ENCODE assay signal across 13 mouse cellular contexts in genomic region chr11:54961921-54962320, GRCm38 (mm10). TPM values are rescaled to one million over a fixed set of nuclear protein-coding genes. Genes with fewer than 3 reads are reported as not detected.
A peak's percentile ranks its signal among the peaks of the same experiment; 100 is the strongest.
DNase-seq lines count a peak whose midpoint lies in the region; ATAC-seq and TF ChIP-seq lines count a peak whose summit lies in the region.
"Had no signal": no experiment of that assay in that cellular context is flagged by ENCODE, and none has a peak within 500 bp of the region (broad histone marks: within the 10 kb centered on the region; RNA-seq: fewer than 3 reads in every experiment).

No protein-coding gene starts in this region.

- H3K4me1 ChIP-seq in limb, embryonic 15.5 days, result peaks cover 14% of the 10 kb centered on the region
- H3K4me1 ChIP-seq in limb, embryonic 10.5 days, result peaks cover 12% of the 10 kb centered on the region
- H3K4me1 ChIP-seq in forebrain, embryonic 16.5 days (replicated peaks; ENCODE audit: control insufficient read depth, insufficient read depth, low read length), result no peaks in the 10 kb centered on the region
- H3K4me1 ChIP-seq: forebrain, embryonic 12.5 days; hindbrain, embryonic 15.5 days had no signal

- intact Hi-C loops in gastrocnemius, adult 2 months (cut with DNase I), result no loop called here

- no peaks in the 10 kb centered on the region for H3K79me2 ChIP-seq in myocyte (ENCODE audit: control insufficient read depth, insufficient read depth)

- H3K4me3 ChIP-seq in gastrocnemius, adult 2 months, result no peak overlapping the region
- peak overlapping the region; percentile 5; the same call in 1 of the 2 replicates for H3K4me3 ChIP-seq in limb, embryonic 15.5 days
- no peak overlapping the region for H3K4me3 ChIP-seq in limb, embryonic 10.5 days
- H3K4me3 ChIP-seq in myocyte, result no peak overlapping the region
- no peak overlapping the region for H3K4me3 ChIP-seq in forebrain, embryonic 16.5 days (replicated peaks; ENCODE audit: low read length)
- H3K4me3 ChIP-seq: forebrain, embryonic 12.5 days; hindbrain, embryonic 15.5 days had no signal

- H3K9me3 ChIP-seq in limb, embryonic 15.5 days, result no peaks in the 10 kb centered on the region
- no peaks in the 10 kb centered on the region for H3K9me3 ChIP-seq in limb, embryonic 10.5 days (replicated peaks)
- H3K9me3 ChIP-seq in forebrain, embryonic 16.5 days (ENCODE audit: control insufficient read depth, low read length), result no peaks in the 10 kb centered on the region
- H3K9me3 ChIP-seq: forebrain, embryonic 12.5 days; hindbrain, embryonic 15.5 days had no signal

- TF ChIP-seq POLR2A in myocyte (IDR thresholded peaks at IDR 0.05; ENCODE audit: insufficient read length, low read depth), result no peak

- no peaks in the 10 kb centered on the region for H3K27me3 ChIP-seq in limb, embryonic 15.5 days
- H3K27me3 ChIP-seq in limb, embryonic 10.5 days (ENCODE audit: low read depth, poor library complexity, severe bottlenecking), result no peaks in the 10 kb centered on the region
- no peaks in the 10 kb centered on the region for H3K27me3 ChIP-seq in myocyte (ENCODE audit: control insufficient read depth, insufficient read depth, insufficient read length)
- H3K27me3 ChIP-seq in forebrain, embryonic 16.5 days (replicated peaks; ENCODE audit: control insufficient read depth, insufficient read depth, low read length), result no peaks in the 10 kb centered on the region
- H3K27me3 ChIP-seq: hindbrain, embryonic 15.5 days had no signal

- no peak for ATAC-seq in limb, embryonic 15.5 days (ENCODE audit: insufficient number of reproducible peaks, low FRiP score, low TSS enrichment, low read depth)
- ATAC-seq in forebrain, embryonic 16.5 days, result no peak

- no peak overlapping the region for H3K9ac ChIP-seq in limb, embryonic 15.5 days
- H3K9ac ChIP-seq in forebrain, embryonic 16.5 days (replicated peaks; ENCODE audit: low read depth, low read length), result no peak overlapping the region
- H3K9ac ChIP-seq: forebrain, embryonic 12.5 days; hindbrain, embryonic 15.5 days had no signal

- no peak for TF ChIP-seq CTCF in gastrocnemius, adult 2 months (IDR thresholded peaks at IDR 0.05)

- peak overlapping the region; percentile 58 for H3K27ac ChIP-seq in gastrocnemius, adult 2 months
- peak overlapping the region; percentile 7; the same call in 1 of the 2 replicates for H3K27ac ChIP-seq in limb, embryonic 15.5 days
- H3K27ac ChIP-seq in limb, embryonic 10.5 days, result no peak overlapping the region
- no peak overlapping the region for H3K27ac ChIP-seq in forebrain, embryonic 16.5 days (ENCODE audit: low read length)
- H3K27ac ChIP-seq: forebrain, embryonic 12.5 days; hindbrain, embryonic 15.5 days had no signal

- H3ac ChIP-seq in myocyte (ENCODE audit: control insufficient read depth, insufficient read length), result no peak overlapping the region

- peak; percentile 41 for DNase-seq in gastrocnemius, adult 2 months
- DNase-seq in gastrocnemius, postnatal 25 days, result no peak
- DNase-seq in limb, embryonic 10.5 days (ENCODE audit: low spot score), result no peak
- peak; percentile 93 for DNase-seq in adipocyte (ENCODE audit: low spot score)
- DNase-seq in lung, postnatal 14 days, result no peak
- DNase-seq: layer of hippocampus, postnatal 36 days; lung, adult 2 months; thymus, adult 18-20 months had no signal

- no peaks in the 10 kb centered on the region for H3K36me3 ChIP-seq in limb, embryonic 15.5 days
- no peaks in the 10 kb centered on the region for H3K36me3 ChIP-seq in limb, embryonic 10.5 days
- no peaks in the 10 kb centered on the region for H3K36me3 ChIP-seq in myocyte (ENCODE audit: control insufficient read depth, insufficient read depth)
- no peaks in the 10 kb centered on the region for H3K36me3 ChIP-seq in forebrain, embryonic 16.5 days (ENCODE audit: control insufficient read depth, insufficient read depth)
- H3K36me3 ChIP-seq: forebrain, embryonic 12.5 days; hindbrain, embryonic 15.5 days had no signal

- 51% methylated on average over 3 of the region's 3 CpGs for WGBS in limb, embryonic 15.5 days
- WGBS in limb, embryonic 10.5 days, result 72% methylated on average over 3 of the region's 3 CpGs
- WGBS in forebrain, embryonic 16.5 days, result 52% methylated on average over 3 of the region's 3 CpGs

- peak overlapping the region; percentile 19; the same call in 1 of the 2 replicates for H3K4me2 ChIP-seq in limb, embryonic 15.5 days
- peak overlapping the region; percentile 35 for H3K4me2 ChIP-seq in myocyte (ENCODE audit: low read depth)
- no peak overlapping the region for H3K4me2 ChIP-seq in forebrain, embryonic 16.5 days (ENCODE audit: low read length)
- H3K4me2 ChIP-seq: forebrain, embryonic 12.5 days; hindbrain, embryonic 15.5 days had no signal

TF ChIP-seq in myocyte, 11 proteins besides CTCF, POLR2A, EP300 and RAD21:
- no peak for TF ChIP-seq USF1 (IDR thresholded peaks at IDR 0.05; ENCODE audit: low read depth)
- TF ChIP-seq TCF3 (IDR thresholded peaks at IDR 0.05; ENCODE audit: insufficient read length, low read depth), result no peak
- no peak for TF ChIP-seq SRF (IDR thresholded peaks at IDR 0.05; ENCODE audit: control insufficient read depth, insufficient read length, low read depth)
- no peak for TF ChIP-seq MAX (IDR thresholded peaks at IDR 0.05; ENCODE audit: low read depth)
- no peak for TF ChIP-seq MYOD1 (IDR thresholded peaks at IDR 0.05; ENCODE audit: control insufficient read depth in 1 of 3, insufficient read length in 2 of 3, low read depth in 2 of 3)
- TF ChIP-seq REST (IDR thresholded peaks at IDR 0.05; ENCODE audit: insufficient read depth, insufficient read length), result no peak
- no peak for TF ChIP-seq POLR2AphosphoS2 (IDR thresholded peaks at IDR 0.05; ENCODE audit: insufficient read length, low read depth)
- TF ChIP-seq TCF12 (IDR thresholded peaks at IDR 0.05; ENCODE audit: insufficient read depth, poor library complexity, severe bottlenecking), result no peak
- TF ChIP-seq MYOG (IDR thresholded peaks at IDR 0.05; ENCODE audit: control insufficient read depth in 1 of 3, insufficient read depth in 1 of 3, insufficient read length in 2 of 3, low read depth in 2 of 3), result no peak
- TF ChIP-seq CEBPB (IDR thresholded peaks at IDR 0.05; ENCODE audit: insufficient read depth, poor library complexity, severe bottlenecking), result no peak
- no peak for TF ChIP-seq E2F4 (IDR thresholded peaks at IDR 0.05; ENCODE audit: insufficient read depth)

RNA-seq across cellular contexts. Expression of gene Tnip1, which starts 0.8 kb away (rescaled TPM):
- total RNA-seq in gastrocnemius, adult 2 months (2021), result 10 to 100 TPM; 29.8 to 31.7 TPM
- 10 to 100 TPM; 27.6 to 31.9 TPM for total RNA-seq in gastrocnemius, postnatal 25 days (2021)
- 24.2 and 25.0 TPM in 2 replicates for polyA plus RNA-seq in limb, embryonic 15.5 days (2015; fragmentation: Nextera tagmentation; extraction: Ambion mirVana)
- polyA plus RNA-seq in limb, embryonic 10.5 days (2016; fragmentation: Nextera tagmentation; extraction: Ambion mirVana), result 10.0 and 14.0 TPM in 2 replicates
- polyA plus RNA-seq in myocyte (2012; fragmentation: generic; extraction: Trizol), result 34.5 TPM
- 12.7 and 13.2 TPM in 2 replicates for polyA plus RNA-seq in forebrain, embryonic 16.5 days (2015; fragmentation: Nextera tagmentation; extraction: Ambion mirVana)

RNA-seq across cellular contexts. Expression of gene Gpx3, which starts 59.7 kb away (rescaled TPM):
- 100 to 1,000 TPM in 1 of 2 experiments, 10 to 100 TPM in 1; 46.5 to 139 TPM for total RNA-seq in gastrocnemius, adult 2 months (2021)
- total RNA-seq in gastrocnemius, postnatal 25 days (2021), result 10 to 100 TPM; 26.5 to 56.8 TPM
- 379 and 418 TPM in 2 replicates for polyA plus RNA-seq in limb, embryonic 15.5 days (2015; fragmentation: Nextera tagmentation; extraction: Ambion mirVana)
- polyA plus RNA-seq in limb, embryonic 10.5 days (2016; fragmentation: Nextera tagmentation; extraction: Ambion mirVana), result 52.0 and 60.7 TPM in 2 replicates
- polyA plus RNA-seq in myocyte (2012; fragmentation: generic; extraction: Trizol), result 9.4 TPM
- polyA plus RNA-seq in forebrain, embryonic 16.5 days (2015; fragmentation: Nextera tagmentation; extraction: Ambion mirVana), result 17.4 and 18.0 TPM in 2 replicates

Comparison
In these comparisons a context has a peak if more than half of its experiments do, and no peak if none do; other contexts are left out.
1. DNase-seq: peak in gastrocnemius, adult 2 months (single experiment) and adipocyte (single experiment); none in gastrocnemius, postnatal 25 days (single experiment), limb, embryonic 10.5 days (single experiment) and lung, postnatal 14 days (single experiment).
2. H3K27ac ChIP-seq: peak in gastrocnemius, adult 2 months (single experiment) and limb, embryonic 15.5 days (single experiment); none in limb, embryonic 10.5 days (single experiment) and forebrain, embryonic 16.5 days (single experiment).